Mouse (Mus musculus) midbrain, embryonic 16.5 days (tissue): Measurements from ENCODE around the gene Cdkn2d. TPM values are rescaled to one million over a fixed set of nuclear protein-coding genes. Genes with fewer than 3 reads are reported as not detected.

Experiments
- polyA plus RNA-seq: library from polyadenylated mRNA; unstranded; fragments of >200 nt; fragmentation: Nextera tagmentation; extraction: Ambion mirVana; gene quantifications from 2 replicates; pipeline ENCODE4 v1.2.1, GENCODE M21; 2015

Cdkn2d gene
- polyA plus RNA-seq, 1 experiment from 2014 or later = 117 TPM

Other genes with a start within 250 kb of the Cdkn2d start
- gene Zglp1, start 224.3 kb downstream of the Cdkn2d start, polyA plus RNA-seq = 0.78 and 1.6 TPM in 2 replicates
- 1.8 and 1.9 TPM in 2 replicates for gene Gm49373, start 218.3 kb downstream of the Cdkn2d start, polyA plus RNA-seq
- 59.9 and 73.0 TPM in 2 replicates for gene Fdx1l, start 217.8 kb downstream of the Cdkn2d start, polyA plus RNA-seq
- gene Gm38431, start 199.4 kb downstream of the Cdkn2d start, polyA plus RNA-seq = 1.6 and 1.9 TPM in 2 replicates
- 28.9 and 30.4 TPM in 2 replicates for gene Raver1, start 199.4 kb downstream of the Cdkn2d start, polyA plus RNA-seq
- 9.7 and 9.9 TPM in 2 replicates for gene Tyk2, start 160.2 kb downstream of the Cdkn2d start, polyA plus RNA-seq
- 199 and 227 TPM in 2 replicates for gene Cdc37, start 141.4 kb downstream of the Cdkn2d start, polyA plus RNA-seq
- gene Pde4a, start 125.7 kb downstream of the Cdkn2d start, polyA plus RNA-seq = 44.2 and 49.3 TPM in 2 replicates
- gene Keap1, start 52.0 kb downstream of the Cdkn2d start, polyA plus RNA-seq = 68.0 and 69.9 TPM in 2 replicates
- 3.7 and 4.3 TPM in 2 replicates for gene S1pr5, start 43.0 kb downstream of the Cdkn2d start, polyA plus RNA-seq
- gene Atg4d, start 26.1 kb downstream of the Cdkn2d start, polyA plus RNA-seq = 43.0 and 47.9 TPM in 2 replicates
- gene Kri1, start 3.4 kb downstream of the Cdkn2d start, polyA plus RNA-seq = 17.0 and 18.3 TPM in 2 replicates
- 1.6 and 2.1 TPM in 2 replicates for gene Ap1m2, start 20.9 kb upstream of the Cdkn2d start, polyA plus RNA-seq
- gene Slc44a2, start 29.3 kb upstream of the Cdkn2d start, polyA plus RNA-seq = 65.5 and 69.1 TPM in 2 replicates
- gene Ilf3, start 76.5 kb upstream of the Cdkn2d start, polyA plus RNA-seq = 228 and 245 TPM in 2 replicates
- 51.9 and 54.0 TPM in 2 replicates for gene Qtrt1, start 120.4 kb upstream of the Cdkn2d start, polyA plus RNA-seq
- gene Dnm2, start 133.5 kb upstream of the Cdkn2d start, polyA plus RNA-seq = 63.2 and 64.5 TPM in 2 replicates
- gene Tmed1, start 218.8 kb upstream of the Cdkn2d start, polyA plus RNA-seq = 54.5 and 55.2 TPM in 2 replicates
- gene AB124611, start 234.8 kb upstream of the Cdkn2d start, polyA plus RNA-seq = 1.8 TPM in 2 replicates